Mouse (Mus musculus): ENCODE measurements around the gene Col1a2.

DNA sequence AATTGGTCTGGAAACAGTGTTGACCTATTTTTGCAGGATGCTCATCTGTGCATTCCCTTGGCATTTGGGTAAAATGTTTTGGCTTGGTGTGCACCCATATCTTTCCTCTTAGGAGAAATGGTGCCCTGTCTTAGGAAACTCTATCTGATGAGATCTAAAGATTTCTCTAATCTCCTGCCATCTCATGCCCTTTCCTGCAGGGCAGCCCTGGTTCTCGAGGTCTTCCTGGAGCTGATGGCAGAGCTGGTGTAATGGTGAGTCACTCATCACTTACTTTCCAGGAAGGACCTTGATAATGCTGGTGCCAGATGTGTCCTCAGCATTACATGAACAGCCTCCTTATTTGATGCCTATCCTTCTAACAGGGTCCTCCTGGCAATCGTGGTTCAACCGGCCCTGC lies 16.4 kb downstream of the Col1a2 start:
- TF ChIP-seq GATA1 (IDR thresholded peaks at IDR 0.05; ENCODE audit: borderline replicate concordance, low read length) (no peak), FLI1 (IDR thresholded peaks at IDR 0.05; ENCODE audit: low read length) (no peak)

All from megakaryocyte, embryonic 14.5 days (primary cell).